Mouse (Mus musculus): ENCODE results near the gene Zfp90. TPM values are rescaled to one million over a fixed set of nuclear protein-coding genes. Genes with fewer than 3 reads are reported as not detected.

The Zfp90 gene
- total RNA-seq, 2 experiments from 2014 or later, result 11.1 to 11.8 TPM

DNA sequence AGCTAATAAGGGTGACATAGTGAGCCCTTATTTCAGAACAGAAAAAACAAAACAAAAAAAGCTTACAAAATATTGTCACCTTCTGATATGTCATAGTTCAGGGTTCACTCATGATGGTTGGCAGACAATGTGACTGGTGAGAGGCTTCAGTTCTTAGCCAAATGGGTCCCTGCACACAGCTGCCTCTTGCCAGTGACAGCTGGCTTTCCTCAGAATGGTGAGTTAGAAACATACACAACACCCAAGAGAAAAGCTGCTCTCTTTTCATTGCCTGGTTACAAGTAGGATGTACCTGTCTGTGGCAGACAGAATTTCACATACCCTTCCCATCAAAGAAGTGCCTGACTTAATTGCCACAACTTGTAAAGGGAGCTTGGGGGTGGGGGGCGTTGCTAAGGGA is 18.5 kb downstream of the Zfp90 start:
- H3K4me3 ChIP-seq, result no peak overlapping the region
- intact Hi-C loops (cut with DNase I), result loop anchor here (1.0 kb wide), 2 partner anchors 101 to 214 kb away; no protein-coding TSS in a partner anchor
- no peak for TF ChIP-seq CTCF (IDR thresholded peaks at IDR 0.05)

DNA sequence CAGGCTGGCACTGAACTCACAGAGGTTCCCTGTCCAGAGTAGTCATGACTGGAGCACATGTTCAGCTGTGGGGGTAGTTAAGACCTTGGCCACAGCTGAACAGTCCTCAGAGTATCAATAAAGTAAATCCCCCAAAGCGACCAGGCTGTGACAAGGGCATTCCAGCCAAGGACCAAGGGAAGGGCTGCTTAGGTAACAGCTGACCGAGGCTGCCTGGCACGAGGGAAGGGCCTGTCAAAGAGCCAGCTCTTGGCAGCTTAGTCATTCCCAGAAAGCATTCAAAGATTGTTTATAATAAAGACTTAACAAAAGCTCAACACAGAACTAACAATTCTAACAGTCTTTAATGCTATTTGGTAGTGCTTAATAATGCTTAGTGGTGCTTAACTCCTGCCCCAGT is 22.7 kb downstream of the Zfp90 start:
- no peak for DNase-seq (ENCODE audit: extremely low spot score in 1 of 2, low spot score in 2 of 2)
- intact Hi-C loops (cut with DNase I), result no loop called here
- Histone ChIP-seq H3K4me3 (no peak overlapping the region), H3K27ac (no peak overlapping the region)
- TF ChIP-seq CTCF (IDR thresholded peaks at IDR 0.05), result no peak

More for the DNA sequence above, 18.5 kb downstream of the Zfp90 start:
- DNase-seq (ENCODE audit: extremely low spot score in 1 of 2, low spot score in 2 of 2), result no peak
- H3K27ac ChIP-seq, result no peak overlapping the region

GRCm38 (mm10) chr8:106440146-106440545 is 25.0 kb downstream of the Zfp90 start:
- DNase-seq (ENCODE audit: extremely low spot score in 1 of 2, low spot score in 2 of 2), result no peak
- TF ChIP-seq CTCF (IDR thresholded peaks at IDR 0.05), result no peak
- Histone ChIP-seq H3K27ac (no peak overlapping the region), H3K4me3 (no peak overlapping the region)
- intact Hi-C loops (cut with DNase I), result no loop called here

DNA sequence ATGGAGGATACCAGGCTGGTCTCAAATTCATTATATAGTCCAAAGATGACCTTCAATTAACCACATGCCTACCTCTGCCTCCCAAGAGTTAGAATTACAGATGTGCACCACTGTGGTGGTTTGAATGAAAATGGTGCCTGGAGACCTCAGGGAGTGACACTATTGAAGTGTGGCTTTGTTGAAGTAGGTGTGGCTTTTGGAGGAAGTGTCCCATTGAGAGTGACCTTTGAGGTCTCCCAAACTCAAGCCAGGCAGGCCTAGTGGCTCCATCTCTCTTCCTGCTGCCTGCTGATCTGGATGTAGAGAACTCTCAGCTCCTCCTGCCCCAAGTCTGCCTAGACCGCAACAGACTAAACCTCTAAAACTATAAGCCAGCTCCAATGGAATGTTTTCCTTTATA is 27.6 kb downstream of the Zfp90 start:
- no peak overlapping the region for H3K4me3 ChIP-seq
- intact Hi-C loops (cut with DNase I), result no loop called here
- no peak for TF ChIP-seq CTCF (IDR thresholded peaks at IDR 0.05)
- DNase-seq (ENCODE audit: extremely low spot score in 1 of 2, low spot score in 2 of 2), result no peak
- no peak overlapping the region for H3K27ac ChIP-seq

- intact Hi-C loops (cut with DNase I), result no loop called here
- TF ChIP-seq CTCF (IDR thresholded peaks at IDR 0.05), result no peak
- no peak for DNase-seq (ENCODE audit: extremely low spot score in 1 of 2, low spot score in 2 of 2)
- Histone ChIP-seq H3K27ac (no peak overlapping the region), H3K4me3 (no peak overlapping the region)
Measured at GRCm38 (mm10) chr8:106451301-106452085, 36.4 kb downstream of the Zfp90 start.

- no peak for DNase-seq (ENCODE audit: extremely low spot score in 1 of 2, low spot score in 2 of 2)
- Histone ChIP-seq H3K4me3 (no peak overlapping the region), H3K27ac (no peak overlapping the region)
- TF ChIP-seq CTCF (IDR thresholded peaks at IDR 0.05), result no peak
- intact Hi-C loops (cut with DNase I), result no loop called here
Measured at GRCm38 (mm10) chr8:106452701-106453481, 37.8 kb downstream of the Zfp90 start.

- no peak overlapping the region for H3K27ac ChIP-seq
- intact Hi-C loops (cut with DNase I), result no loop called here
Measured at GRCm38 (mm10) chr8:106454036-106454435, 38.9 kb downstream of the Zfp90 start.

GRCm38 (mm10) chr8:106462131-106462530 is 47.0 kb downstream of the Zfp90 start:
- intact Hi-C loops (cut with DNase I), result no loop called here
- no peak for DNase-seq (ENCODE audit: extremely low spot score in 1 of 2, low spot score in 2 of 2)
- Histone ChIP-seq H3K4me3 (no peak overlapping the region), H3K27ac (no peak overlapping the region)
- no peak for TF ChIP-seq CTCF (IDR thresholded peaks at IDR 0.05)

More at GRCm38 (mm10) chr8:106454036-106454435, 38.9 kb downstream of the Zfp90 start:
- no peak for DNase-seq (ENCODE audit: extremely low spot score in 1 of 2, low spot score in 2 of 2)
- no peak for TF ChIP-seq CTCF (IDR thresholded peaks at IDR 0.05)
- no peak overlapping the region for H3K4me3 ChIP-seq

DNA sequence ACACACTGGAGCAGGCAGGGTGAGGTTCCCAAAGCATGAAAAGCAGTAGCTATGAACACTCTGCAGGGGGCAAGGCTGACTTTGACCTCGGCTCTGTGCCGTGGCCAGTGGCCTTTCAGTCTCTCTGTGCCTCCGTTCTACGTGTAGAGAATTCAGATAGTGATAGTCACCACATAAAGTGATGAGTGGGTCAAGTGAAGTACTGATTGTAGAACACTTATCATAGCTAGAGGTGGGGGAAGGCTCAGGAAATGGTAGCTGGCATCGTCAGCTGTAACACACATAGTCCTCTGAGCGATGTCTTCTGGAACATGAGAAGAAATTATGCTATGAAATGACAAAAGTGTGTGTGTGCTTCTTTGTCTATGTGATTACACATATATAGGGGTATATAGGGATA is 48.7 kb downstream of the Zfp90 start:
- no peak for TF ChIP-seq CTCF (IDR thresholded peaks at IDR 0.05)
- no peak for DNase-seq (ENCODE audit: extremely low spot score in 1 of 2, low spot score in 2 of 2)
- no peak overlapping the region for H3K4me3 ChIP-seq
- H3K27ac ChIP-seq, result no peak overlapping the region
- intact Hi-C loops (cut with DNase I), result no loop called here

DNA sequence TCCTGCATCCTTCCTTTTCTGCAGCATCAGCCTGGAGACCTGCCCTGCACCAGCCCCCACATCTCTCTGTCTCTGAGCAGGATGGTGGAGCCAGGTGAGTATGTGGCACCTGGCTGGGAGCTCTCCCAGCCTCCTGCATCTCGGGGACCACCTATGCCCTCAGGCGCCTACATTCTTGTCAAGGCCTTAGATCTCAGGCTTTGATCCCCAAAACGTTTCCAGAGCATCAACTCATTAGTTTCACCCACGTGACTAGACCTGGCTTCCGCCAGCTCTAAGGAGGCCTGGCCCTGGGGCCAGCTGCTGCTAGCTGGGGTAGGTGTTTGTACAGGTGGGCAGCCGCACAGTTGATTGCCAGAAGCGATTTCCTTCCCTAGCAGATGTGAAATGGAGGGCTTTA is 54.4 kb downstream of the Zfp90 start:
- intact Hi-C loops (cut with DNase I), result no loop called here
- no peak for TF ChIP-seq CTCF (IDR thresholded peaks at IDR 0.05)

GRCm38 (mm10) chr8:106474001-106474400 is 58.9 kb downstream of the Zfp90 start:
- no peak for TF ChIP-seq CTCF (IDR thresholded peaks at IDR 0.05)
- Histone ChIP-seq H3K4me3 (no peak overlapping the region), H3K27ac (no peak overlapping the region)
- intact Hi-C loops (cut with DNase I), result no loop called here
- no peak for DNase-seq (ENCODE audit: extremely low spot score in 1 of 2, low spot score in 2 of 2)

More for the DNA sequence above, 54.4 kb downstream of the Zfp90 start:
- H3K27ac ChIP-seq, result no peak overlapping the region
- DNase-seq (ENCODE audit: extremely low spot score in 1 of 2, low spot score in 2 of 2), result no peak
- H3K4me3 ChIP-seq, result no peak overlapping the region

Other genes with a start within 250 kb of the Zfp90 start
- gene Slc7a6, start 246.5 kb upstream of the Zfp90 start, total RNA-seq (2021), result 10 to 100 TPM; 24.9 to 26.5 TPM
- 10 to 100 TPM; 28.5 to 29.4 TPM for gene Slc7a6os, start 204.4 kb upstream of the Zfp90 start, total RNA-seq (2021)
- 10 to 100 TPM; 36.5 to 39.4 TPM for gene Prmt7, start 204.4 kb upstream of the Zfp90 start, total RNA-seq (2021)
- 10 to 100 TPM; 52.6 to 59.1 TPM for gene Smpd3, start 77.3 kb upstream of the Zfp90 start, total RNA-seq (2021)
- gene 6030452D12Rik, start 85.2 kb downstream of the Zfp90 start, total RNA-seq (2021), result not detected
- gene Cdh3, start 95.6 kb downstream of the Zfp90 start, total RNA-seq (2021), result under 1 TPM; 0.33 to 0.45 TPM
- gene Gm10073, start 158.1 kb downstream of the Zfp90 start, total RNA-seq (2021), result 10 to 100 TPM; 76.6 to 90.7 TPM
- 1 to 10 TPM; 1.3 to 2.2 TPM for gene Cdh1, start 188.0 kb downstream of the Zfp90 start, total RNA-seq (2021)

All from left cerebral cortex, adult 2 months (tissue).